Mouse (Mus musculus) heart, adult 2 months (tissue): ENCODE results near the gene Nop9. TPM values are rescaled to one million over a fixed set of nuclear protein-coding genes. Genes with fewer than 3 reads are reported as not detected.

Source experiments
- DNase-seq, 2 experiments: peaks; one replicate each; pipeline ENCODE4 v3.0.0; 2021
- H3K27ac ChIP-seq: fragments of 200-600 bp; 2 replicates; pipeline ENCODE4 v1.8.1; 2022
- H3K27me3 ChIP-seq: fragments of 200-500 bp; 2 replicates; pipeline ENCODE4 v1.6.1; 2012; ENCODE audit warnings: mild to moderate bottlenecking, low read length, inconsistent platforms, mixed read lengths; ENCODE audit not compliant: control insufficient read depth, insufficient read depth
- H3K36me3 ChIP-seq: fragments of 200-500 bp; 2 replicates; pipeline ENCODE4 v1.6.1; 2012; ENCODE audit warnings: low read length, inconsistent platforms; ENCODE audit not compliant: control insufficient read depth, insufficient read depth
- H3K4me1 ChIP-seq: fragments of 200-500 bp; 2 replicates; pipeline ENCODE4 v1.6.1; 2011; ENCODE audit warnings: low read length; ENCODE audit not compliant: control insufficient read depth, insufficient read depth
- H3K4me3 ChIP-seq: fragments of 200-600 bp; 2 replicates; pipeline ENCODE4 v1.8.1; 2022
- H3K79me2 ChIP-seq: fragments of 200-500 bp; replicated peaks from 2 replicates; pipeline ENCODE4 v1.6.1; 2012; ENCODE audit warnings: mild to moderate bottlenecking, inconsistent platforms, low read length, moderate library complexity, mixed read lengths; ENCODE audit not compliant: control insufficient read depth, insufficient read depth
- H3K9ac ChIP-seq: fragments of 200-500 bp; 2 replicates; pipeline ENCODE4 v1.6.1; 2012; ENCODE audit warnings: low read depth, mild to moderate bottlenecking, control low read depth, inconsistent platforms, low read length, mixed read lengths
- CTCF ChIP-seq: fragments of 200-600 bp; IDR thresholded peaks from 2 replicates; pipeline ENCODE4 v1.8.1; 2022; ENCODE audit warnings: antibody characterized with exemption, mild to moderate bottlenecking, moderate library complexity
- EP300 ChIP-seq: fragments of 200-500 bp; IDR thresholded peaks from 2 replicates; pipeline ENCODE4 v1.6.1; 2011; ENCODE audit warnings: low read depth, low read length, control low read depth; ENCODE audit not compliant: insufficient read depth
- POLR2A ChIP-seq: fragments of 200-500 bp; IDR thresholded peaks from 2 replicates; pipeline ENCODE4 v1.6.1; 2011; ENCODE audit warnings: mild to moderate bottlenecking, low read depth, low read length, control low read depth; ENCODE audit not compliant: insufficient read depth
- WGBS: fragments of 180-500 bp; shearing (Covaris S2); methylation state at CpG from one replicate; pipeline ENCODE4 v1.1.7; 2018; 5-methylcytosine and 5-hydroxymethylcytosine counted together
- intact Hi-C: fragments of 180-260 bp; cut with DNase I; formaldehyde crosslinking; loops from one replicate; pipeline ENCODE4 v1.15.1; 2025
- polyA plus RNA-seq: library from polyadenylated mRNA; depleted of rRNA; stranded (reverse); fragments of >200 nt; gene quantifications from 2 replicates; pipeline ENCODE4 v1.2.3, GENCODE M21; 2012
- total RNA-seq, 2 experiments: library from RNA; stranded (reverse); gene quantifications; 2 replicates each; pipeline ENCODE4 v1.2.3; 2021

The Nop9 gene
- total and polyA plus RNA-seq, 3 experiments: 8.3 to 11.4 (median 10.1) TPM

- H3K4me1 ChIP-seq: no peaks in the 10 kb centered on the region
- H3K36me3 ChIP-seq: no peaks in the 10 kb centered on the region
- intact Hi-C loops: no loop called here
- no peak for DNase-seq
- no peaks in the 10 kb centered on the region for H3K27me3 ChIP-seq
- H3K4me3 ChIP-seq: no peak overlapping the region
- no peak overlapping the region for H3K27ac ChIP-seq
- TF ChIP-seq POLR2A (no peak), EP300 (no peak), CTCF (no peak)
- no peaks in the 10 kb centered on the region for H3K79me2 ChIP-seq
- no peak overlapping the region for H3K9ac ChIP-seq
- WGBS: 84% methylated on average over 16 of the region's 16 CpGs
These were observed 23.7 kb downstream of the Nop9 start for GRCm38 (mm10) chr14:55769087-55769703.

GRCm38 (mm10) chr14:55776711-55777110, 31.2 kb downstream of the Nop9 start:
- intact Hi-C loops: no loop called here
- no peak for TF ChIP-seq POLR2A
- no peak for TF ChIP-seq CTCF
- no peak for TF ChIP-seq EP300

GRCm38 (mm10) chr14:55777176-55777575, 31.7 kb downstream of the Nop9 start:
- peaks cover 6% of the 10 kb centered on the region for H3K4me1 ChIP-seq
- TF ChIP-seq EP300 (no peak), CTCF (no peak), POLR2A (no peak)
- intact Hi-C loops: no loop called here
- no peak for DNase-seq
- H3K4me3 ChIP-seq: no peak overlapping the region
- 36% methylated on average over 3 of the region's 3 CpGs for WGBS
- H3K36me3 ChIP-seq: no peaks in the 10 kb centered on the region; the same call in 1 of the 2 replicates
- H3K9ac ChIP-seq: no peak overlapping the region
- no peaks in the 10 kb centered on the region for H3K27me3 ChIP-seq
- H3K79me2 ChIP-seq: no peaks in the 10 kb centered on the region
- H3K27ac ChIP-seq: peak overlapping the region; percentile 17

More at GRCm38 (mm10) chr14:55776711-55777110, 31.2 kb downstream of the Nop9 start:
- no peak overlapping the region for H3K27ac ChIP-seq
- H3K4me3 ChIP-seq: no peak overlapping the region
- H3K27me3 ChIP-seq: no peaks in the 10 kb centered on the region
- 46% methylated on average over 7 of the region's 7 CpGs for WGBS
- H3K4me1 ChIP-seq: peaks cover 6% of the 10 kb centered on the region
- H3K9ac ChIP-seq: no peak overlapping the region
- no peaks in the 10 kb centered on the region; the same call in 1 of the 2 replicates for H3K36me3 ChIP-seq
- H3K79me2 ChIP-seq: no peaks in the 10 kb centered on the region
- no peak for DNase-seq

GRCm38 (mm10) chr14:55777806-55778205, 32.3 kb downstream of the Nop9 start:
- no peak for TF ChIP-seq EP300
- TF ChIP-seq POLR2A: no peak
- no peak for TF ChIP-seq CTCF
- Histone ChIP-seq H3K4me3 (no peak overlapping the region), H3K36me3 (no peaks in the 10 kb centered on the region; the same call in 1 of the 2 replicates), H3K9ac (no peak overlapping the region), H3K4me1 (peaks cover 7% of the 10 kb centered on the region), H3K27ac (peak overlapping the region; percentile 17), H3K79me2 (no peaks in the 10 kb centered on the region), H3K27me3 (no peaks in the 10 kb centered on the region)
- peak in 1 of 2 experiments; percentile 17 for DNase-seq
- 81% methylated on average over 11 of the region's 11 CpGs for WGBS
- intact Hi-C loops: no loop called here

GRCm38 (mm10) chr14:55778686-55779085, 33.2 kb downstream of the Nop9 start:
- intact Hi-C loops: no loop called here
- DNase-seq: peak in 1 of 2 experiments; percentile 13
- no peaks in the 10 kb centered on the region; the same call in 1 of the 2 replicates for H3K36me3 ChIP-seq

GRCm38 (mm10) chr14:55779656-55780055, 34.2 kb downstream of the Nop9 start:
- 72% methylated on average over 16 of the region's 16 CpGs for WGBS
- no peaks in the 10 kb centered on the region; the same call in 1 of the 2 replicates for H3K36me3 ChIP-seq
- peak; percentile 3 to 12 for DNase-seq
- no peak for TF ChIP-seq CTCF
- TF ChIP-seq EP300: no peak
- TF ChIP-seq POLR2A: no peak
- no peak overlapping the region for H3K27ac ChIP-seq
- no peaks in the 10 kb centered on the region for H3K79me2 ChIP-seq
- no peak overlapping the region for H3K4me3 ChIP-seq
- intact Hi-C loops: loop anchor here (2.0 to 5.0 kb wide), 2 partner anchors 87 to 138 kb away; no protein-coding TSS in a partner anchor
- no peaks in the 10 kb centered on the region for H3K27me3 ChIP-seq
- no peak overlapping the region for H3K9ac ChIP-seq
- H3K4me1 ChIP-seq: peaks cover 7% of the 10 kb centered on the region

More at GRCm38 (mm10) chr14:55778686-55779085, 33.2 kb downstream of the Nop9 start:
- no peak overlapping the region for H3K4me3 ChIP-seq
- no peaks in the 10 kb centered on the region for H3K27me3 ChIP-seq
- H3K9ac ChIP-seq: no peak overlapping the region
- 85% methylated on average over 15 of the region's 15 CpGs for WGBS
- peaks cover 7% of the 10 kb centered on the region for H3K4me1 ChIP-seq
- no peaks in the 10 kb centered on the region for H3K79me2 ChIP-seq
- no peak for TF ChIP-seq POLR2A
- TF ChIP-seq CTCF: no peak
- no peak for TF ChIP-seq EP300
- H3K27ac ChIP-seq: no peak overlapping the region
